Mouse (Mus musculus): ENCODE results near the gene Fgf22. TPM values are rescaled to one million over a fixed set of nuclear protein-coding genes. Genes with fewer than 3 reads are reported as not detected.

The Fgf22 gene
- polyA plus RNA-seq, 1 experiment = 0.26 TPM

DNA sequence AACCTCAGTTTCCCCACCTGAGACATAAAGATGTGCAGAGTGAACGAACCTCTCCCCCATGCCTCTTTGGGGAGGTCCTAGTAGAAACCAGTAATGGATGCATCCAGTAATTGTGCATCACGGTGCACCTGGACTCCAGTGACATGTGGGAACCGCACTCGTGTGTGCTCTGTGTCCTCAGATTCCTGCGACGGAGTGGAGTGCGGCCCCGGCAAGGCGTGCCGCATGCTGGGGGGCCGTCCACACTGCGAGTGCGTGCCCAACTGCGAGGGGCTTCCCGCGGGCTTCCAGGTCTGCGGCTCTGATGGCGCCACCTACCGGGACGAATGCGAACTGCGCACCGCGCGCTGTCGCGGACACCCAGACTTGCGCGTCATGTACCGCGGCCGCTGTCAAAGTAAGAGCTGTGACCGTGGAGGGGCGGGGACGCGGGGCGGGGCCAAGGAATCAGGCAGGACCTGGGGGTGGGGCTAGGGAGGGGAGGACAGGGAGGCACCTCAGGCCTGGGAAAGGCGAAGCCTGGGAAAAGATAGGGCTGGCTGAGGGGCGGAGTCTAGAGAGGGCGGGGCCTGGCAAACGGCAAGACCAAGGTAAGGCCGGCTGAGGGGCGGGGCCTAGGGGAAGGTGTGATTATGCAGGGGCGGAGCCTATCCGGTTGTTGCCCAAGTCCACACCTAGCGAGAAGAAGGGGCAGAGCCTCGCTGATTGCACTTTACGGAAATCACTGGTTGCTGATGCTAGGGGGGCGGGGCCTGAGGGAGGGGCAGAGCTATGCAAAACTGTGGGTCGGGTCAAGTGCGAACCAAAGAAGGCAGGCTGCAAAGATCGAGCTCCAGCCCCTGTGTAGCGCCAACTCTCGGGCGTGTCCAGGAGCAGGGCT, 25.1 kb downstream of the Fgf22 start:
- peak overlapping the region; percentile 12 for H3K4me3 ChIP-seq
- no peaks in the 10 kb centered on the region for H3K27me3 ChIP-seq (ENCODE audit: control insufficient read depth, insufficient read depth, insufficient read length)
- peak overlapping the region; percentile 83 for H3K4me2 ChIP-seq (ENCODE audit: low read depth)
- TF ChIP-seq MAX (IDR thresholded peaks at IDR 0.05; ENCODE audit: low read depth) = no peak
- TF ChIP-seq POLR2A (IDR thresholded peaks at IDR 0.05; ENCODE audit: insufficient read length, low read depth) = no peak
- TF ChIP-seq REST (IDR thresholded peaks at IDR 0.05; ENCODE audit: insufficient read depth, insufficient read length) = no peak
- TF ChIP-seq E2F4 (IDR thresholded peaks at IDR 0.05; ENCODE audit: insufficient read depth) = no peak
- no peak for TF ChIP-seq POLR2AphosphoS2 (IDR thresholded peaks at IDR 0.05; ENCODE audit: insufficient read length, low read depth)
- peak; percentile 45 for TF ChIP-seq SRF (IDR thresholded peaks at IDR 0.05; ENCODE audit: control insufficient read depth, insufficient read length, low read depth)
- no peaks in the 10 kb centered on the region for H3K79me2 ChIP-seq (ENCODE audit: control insufficient read depth, insufficient read depth)
- no peaks in the 10 kb centered on the region for H3K36me3 ChIP-seq (ENCODE audit: control insufficient read depth, insufficient read depth)
- H3ac ChIP-seq (ENCODE audit: control insufficient read depth, insufficient read length) = no peak overlapping the region

GRCm38 (mm10) chr10:79780664-79781015, 25.8 kb downstream of the Fgf22 start:
- Histone ChIP-seq H3ac (ENCODE audit: control insufficient read depth, insufficient read length) (no peak overlapping the region), H3K4me2 (ENCODE audit: low read depth) (peak overlapping the region; percentile 83), H3K4me3 (peak overlapping the region; percentile 12), H3K79me2 (ENCODE audit: control insufficient read depth, insufficient read depth) (no peaks in the 10 kb centered on the region), H3K36me3 (ENCODE audit: control insufficient read depth, insufficient read depth) (no peaks in the 10 kb centered on the region), H3K27me3 (ENCODE audit: control insufficient read depth, insufficient read depth, insufficient read length) (no peaks in the 10 kb centered on the region)
- TF ChIP-seq TCF12 (IDR thresholded peaks at IDR 0.05; ENCODE audit: insufficient read depth, poor library complexity, severe bottlenecking) (no peak), MYOD1 (IDR thresholded peaks at IDR 0.05; ENCODE audit: control insufficient read depth in 1 of 3, insufficient read length in 2 of 3, low read depth in 2 of 3) (no peak), TCF3 (IDR thresholded peaks at IDR 0.05; ENCODE audit: insufficient read length, low read depth) (no peak), MYOG (IDR thresholded peaks at IDR 0.05; ENCODE audit: control insufficient read depth in 1 of 3, insufficient read depth in 1 of 3, insufficient read length in 2 of 3, low read depth in 2 of 3) (no peak), SRF (IDR thresholded peaks at IDR 0.05; ENCODE audit: control insufficient read depth, insufficient read length, low read depth) (no peak), MAX (IDR thresholded peaks at IDR 0.05; ENCODE audit: low read depth) (no peak), POLR2AphosphoS2 (IDR thresholded peaks at IDR 0.05; ENCODE audit: insufficient read length, low read depth) (no peak), E2F4 (IDR thresholded peaks at IDR 0.05; ENCODE audit: insufficient read depth) (no peak), CEBPB (IDR thresholded peaks at IDR 0.05; ENCODE audit: insufficient read depth, poor library complexity, severe bottlenecking) (no peak), USF1 (IDR thresholded peaks at IDR 0.05; ENCODE audit: low read depth) (no peak), REST (IDR thresholded peaks at IDR 0.05; ENCODE audit: insufficient read depth, insufficient read length) (no peak), POLR2A (IDR thresholded peaks at IDR 0.05; ENCODE audit: insufficient read length, low read depth) (no peak)

GRCm38 (mm10) chr10:79781139-79781538, 26.3 kb downstream of the Fgf22 start:
- peak overlapping the region; percentile 12 for H3K4me3 ChIP-seq
- H3K27me3 ChIP-seq (ENCODE audit: control insufficient read depth, insufficient read depth, insufficient read length) = no peaks in the 10 kb centered on the region
- no peaks in the 10 kb centered on the region for H3K36me3 ChIP-seq (ENCODE audit: control insufficient read depth, insufficient read depth)
- H3K4me2 ChIP-seq (ENCODE audit: low read depth) = peak overlapping the region; percentile 83
- no peak overlapping the region for H3ac ChIP-seq (ENCODE audit: control insufficient read depth, insufficient read length)
- no peaks in the 10 kb centered on the region for H3K79me2 ChIP-seq (ENCODE audit: control insufficient read depth, insufficient read depth)
- TF ChIP-seq E2F4 (IDR thresholded peaks at IDR 0.05; ENCODE audit: insufficient read depth) (no peak), POLR2A (IDR thresholded peaks at IDR 0.05; ENCODE audit: insufficient read length, low read depth) (no peak), REST (IDR thresholded peaks at IDR 0.05; ENCODE audit: insufficient read depth, insufficient read length) (no peak), MAX (IDR thresholded peaks at IDR 0.05; ENCODE audit: low read depth) (no peak), USF1 (IDR thresholded peaks at IDR 0.05; ENCODE audit: low read depth) (no peak), TCF3 (IDR thresholded peaks at IDR 0.05; ENCODE audit: insufficient read length, low read depth) (no peak), TCF12 (IDR thresholded peaks at IDR 0.05; ENCODE audit: insufficient read depth, poor library complexity, severe bottlenecking) (no peak), MYOD1 (IDR thresholded peaks at IDR 0.05; ENCODE audit: control insufficient read depth in 1 of 3, insufficient read length in 2 of 3, low read depth in 2 of 3) (no peak), SRF (IDR thresholded peaks at IDR 0.05; ENCODE audit: control insufficient read depth, insufficient read length, low read depth) (no peak), POLR2AphosphoS2 (IDR thresholded peaks at IDR 0.05; ENCODE audit: insufficient read length, low read depth) (no peak), CEBPB (IDR thresholded peaks at IDR 0.05; ENCODE audit: insufficient read depth, poor library complexity, severe bottlenecking) (no peak)

DNA sequence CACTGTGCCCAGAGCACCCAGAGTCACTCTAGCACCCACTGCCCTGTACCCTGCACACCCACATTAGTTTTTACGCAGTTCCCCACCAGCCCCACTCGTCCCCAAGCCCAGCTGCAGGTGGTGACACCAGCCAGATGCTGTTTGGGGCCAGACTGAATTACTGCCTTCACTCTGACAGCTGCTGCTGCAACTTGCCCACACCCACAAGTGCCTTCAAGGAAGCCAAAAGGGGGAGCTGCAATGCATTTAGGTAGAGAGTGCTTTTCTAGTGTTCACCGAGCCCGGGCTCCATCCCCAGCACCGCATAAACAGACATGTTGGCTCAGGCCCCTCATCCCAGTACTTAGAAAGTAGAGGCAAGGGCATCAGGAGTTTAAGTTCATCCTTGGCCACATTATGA, 27.1 kb downstream of the Fgf22 start:
- Histone ChIP-seq H3ac (ENCODE audit: control insufficient read depth, insufficient read length) (no peak overlapping the region), H3K36me3 (ENCODE audit: control insufficient read depth, insufficient read depth) (no peaks in the 10 kb centered on the region), H3K27me3 (ENCODE audit: control insufficient read depth, insufficient read depth, insufficient read length) (no peaks in the 10 kb centered on the region), H3K79me2 (ENCODE audit: control insufficient read depth, insufficient read depth) (no peaks in the 10 kb centered on the region), H3K4me2 (ENCODE audit: low read depth) (no peak overlapping the region), H3K4me3 (no peak overlapping the region)
- no peak for TF ChIP-seq E2F4 (IDR thresholded peaks at IDR 0.05; ENCODE audit: insufficient read depth)
- no peak for TF ChIP-seq USF1 (IDR thresholded peaks at IDR 0.05; ENCODE audit: low read depth)
- TF ChIP-seq TCF3 (IDR thresholded peaks at IDR 0.05; ENCODE audit: insufficient read length, low read depth) = no peak
- no peak for TF ChIP-seq TCF12 (IDR thresholded peaks at IDR 0.05; ENCODE audit: insufficient read depth, poor library complexity, severe bottlenecking)
- no peak for TF ChIP-seq REST (IDR thresholded peaks at IDR 0.05; ENCODE audit: insufficient read depth, insufficient read length)
- TF ChIP-seq MYOG (IDR thresholded peaks at IDR 0.05; ENCODE audit: control insufficient read depth in 1 of 3, insufficient read depth in 1 of 3, insufficient read length in 2 of 3, low read depth in 2 of 3) = peak in 1 of 3 experiments; percentile 51
- TF ChIP-seq CEBPB (IDR thresholded peaks at IDR 0.05; ENCODE audit: insufficient read depth, poor library complexity, severe bottlenecking) = no peak
- TF ChIP-seq POLR2A (IDR thresholded peaks at IDR 0.05; ENCODE audit: insufficient read length, low read depth) = no peak
- no peak for TF ChIP-seq SRF (IDR thresholded peaks at IDR 0.05; ENCODE audit: control insufficient read depth, insufficient read length, low read depth)
- peak in 1 of 3 experiments; percentile 43 for TF ChIP-seq MYOD1 (IDR thresholded peaks at IDR 0.05; ENCODE audit: control insufficient read depth in 1 of 3, insufficient read length in 2 of 3, low read depth in 2 of 3)
- TF ChIP-seq MAX (IDR thresholded peaks at IDR 0.05; ENCODE audit: low read depth) = no peak
- TF ChIP-seq POLR2AphosphoS2 (IDR thresholded peaks at IDR 0.05; ENCODE audit: insufficient read length, low read depth) = no peak
